Mouse (Mus musculus): ENCODE measurements around the gene Rhog. TPM values are rescaled to one million over a fixed set of nuclear protein-coding genes. Genes with fewer than 3 reads are reported as not detected.

Rhog gene
- polyA plus RNA-seq, 1 experiment = 52.3 TPM

- WGBS = 28% methylated on average over 1 of the region's 1 CpGs
- H3K27ac ChIP-seq (ENCODE audit: insufficient read depth, low read depth, low read length) = no peak overlapping the region
- H3K4me1 ChIP-seq (ENCODE audit: control insufficient read depth, insufficient read depth, low read length) = no peaks in the 10 kb centered on the region
- H3K36me3 ChIP-seq (ENCODE audit: control insufficient read depth, insufficient read depth, low read length) = no peaks in the 10 kb centered on the region
- peak overlapping the region; percentile 37; the same call in 1 of the 2 replicates for H3K4me3 ChIP-seq (ENCODE audit: insufficient read depth, low read depth, low read length)
- H3K27me3 ChIP-seq (replicated peaks; ENCODE audit: control insufficient read depth, insufficient read depth, low read length) = no peaks in the 10 kb centered on the region
- no peak for DNase-seq
- no peak for TF ChIP-seq CTCF (conservative IDR thresholded peaks at IDR 0.05; ENCODE audit: insufficient read depth, insufficient read length, low read depth, low read length)
- no peak for TF ChIP-seq POLR2A (IDR thresholded peaks at IDR 0.05; ENCODE audit: low read depth, low read length)
These were observed 34.0 kb downstream of the Rhog start for GRCm38 (mm10) chr7:102221899-102222298.

- Histone ChIP-seq H3K27me3 (replicated peaks; ENCODE audit: control insufficient read depth, insufficient read depth, low read length) (no peaks in the 10 kb centered on the region), H3K27ac (ENCODE audit: insufficient read depth, low read depth, low read length) (peak overlapping the region; percentile 40; the same call in 1 of the 2 replicates), H3K4me1 (ENCODE audit: control insufficient read depth, insufficient read depth, low read length) (peaks cover 8% of the 10 kb centered on the region), H3K36me3 (ENCODE audit: control insufficient read depth, insufficient read depth, low read length) (no peaks in the 10 kb centered on the region), H3K4me3 (ENCODE audit: insufficient read depth, low read depth, low read length) (no peak overlapping the region)
- DNase-seq = no peak
- no peak for TF ChIP-seq CTCF (conservative IDR thresholded peaks at IDR 0.05; ENCODE audit: insufficient read depth, insufficient read length, low read depth, low read length)
- TF ChIP-seq POLR2A (IDR thresholded peaks at IDR 0.05; ENCODE audit: low read depth, low read length) = no peak
- WGBS = 59% methylated on average over 3 of the region's 3 CpGs
These were observed 44.8 kb downstream of the Rhog start for GRCm38 (mm10) chr7:102211071-102211470.

GRCm38 (mm10) chr7:102209756-102210721 is 45.8 kb downstream of the Rhog start, which contains the start of the genes Nup98 and Pgap2:
Gene Nup98, minus strand, starts transcription at chr7:102210176.
Gene Pgap2, plus strand, starts transcription at chr7:102210208.
- under 1% methylated on average over 85 of the region's 87 CpGs for WGBS
- H3K27me3 ChIP-seq (replicated peaks; ENCODE audit: control insufficient read depth, insufficient read depth, low read length) = no peaks in the 10 kb centered on the region
- H3K27ac ChIP-seq (ENCODE audit: insufficient read depth, low read depth, low read length) = peak within 1 kb of the TSS; percentile 85
- H3K4me3 ChIP-seq (ENCODE audit: insufficient read depth, low read depth, low read length) = peak within 1 kb of the TSS; percentile 99
- peaks cover 8% of the 10 kb centered on the region for H3K4me1 ChIP-seq (ENCODE audit: control insufficient read depth, insufficient read depth, low read length)
- TF ChIP-seq POLR2A (IDR thresholded peaks at IDR 0.05; ENCODE audit: low read depth, low read length) (peak; percentile 28), CTCF (conservative IDR thresholded peaks at IDR 0.05; ENCODE audit: insufficient read depth, insufficient read length, low read depth, low read length) (no peak)
- H3K36me3 ChIP-seq (ENCODE audit: control insufficient read depth, insufficient read depth, low read length) = no peaks in the 10 kb centered on the region
- DNase-seq = peak; percentile 99

- Histone ChIP-seq H3K27me3 (replicated peaks; ENCODE audit: control insufficient read depth, insufficient read depth, low read length) (no peaks in the 10 kb centered on the region), H3K4me3 (ENCODE audit: insufficient read depth, low read depth, low read length) (peak overlapping the region; percentile 99; the same call in 1 of the 2 replicates), H3K36me3 (ENCODE audit: control insufficient read depth, insufficient read depth, low read length) (no peaks in the 10 kb centered on the region), H3K27ac (ENCODE audit: insufficient read depth, low read depth, low read length) (no peak overlapping the region), H3K4me1 (ENCODE audit: control insufficient read depth, insufficient read depth, low read length) (peaks cover 10% of the 10 kb centered on the region)
- no peak for DNase-seq
- 36% methylated on average over 4 of the region's 4 CpGs for WGBS
- no peak for TF ChIP-seq POLR2A (IDR thresholded peaks at IDR 0.05; ENCODE audit: low read depth, low read length)
- no peak for TF ChIP-seq CTCF (conservative IDR thresholded peaks at IDR 0.05; ENCODE audit: insufficient read depth, insufficient read length, low read depth, low read length)
These were observed 47.0 kb downstream of the Rhog start for GRCm38 (mm10) chr7:102208806-102209363.

GRCm38 (mm10) chr7:102205646-102206045 is 50.2 kb downstream of the Rhog start:
- WGBS = 32% methylated on average over 1 of the region's 1 CpGs
- no peak for DNase-seq
- TF ChIP-seq CTCF (conservative IDR thresholded peaks at IDR 0.05; ENCODE audit: insufficient read depth, insufficient read length, low read depth, low read length) = no peak
- TF ChIP-seq POLR2A (IDR thresholded peaks at IDR 0.05; ENCODE audit: low read depth, low read length) = no peak
- Histone ChIP-seq H3K4me3 (ENCODE audit: insufficient read depth, low read depth, low read length) (no peak overlapping the region), H3K4me1 (ENCODE audit: control insufficient read depth, insufficient read depth, low read length) (peaks cover 10% of the 10 kb centered on the region), H3K27ac (ENCODE audit: insufficient read depth, low read depth, low read length) (no peak overlapping the region), H3K36me3 (ENCODE audit: control insufficient read depth, insufficient read depth, low read length) (no peaks in the 10 kb centered on the region), H3K27me3 (replicated peaks; ENCODE audit: control insufficient read depth, insufficient read depth, low read length) (no peaks in the 10 kb centered on the region)

GRCm38 (mm10) chr7:102204296-102204857 is 51.5 kb downstream of the Rhog start:
- H3K36me3 ChIP-seq (ENCODE audit: control insufficient read depth, insufficient read depth, low read length) = no peaks in the 10 kb centered on the region
- H3K4me1 ChIP-seq (ENCODE audit: control insufficient read depth, insufficient read depth, low read length) = peaks cover 9% of the 10 kb centered on the region
- no peaks in the 10 kb centered on the region for H3K27me3 ChIP-seq (replicated peaks; ENCODE audit: control insufficient read depth, insufficient read depth, low read length)
- H3K4me3 ChIP-seq (ENCODE audit: insufficient read depth, low read depth, low read length) = no peak overlapping the region
- TF ChIP-seq CTCF (conservative IDR thresholded peaks at IDR 0.05; ENCODE audit: insufficient read depth, insufficient read length, low read depth, low read length) (no peak), POLR2A (IDR thresholded peaks at IDR 0.05; ENCODE audit: low read depth, low read length) (no peak)
- H3K27ac ChIP-seq (ENCODE audit: insufficient read depth, low read depth, low read length) = no peak overlapping the region
- no peak for DNase-seq
- 77% methylated on average over 3 of the region's 3 CpGs for WGBS
